Mouse (Mus musculus): Measurements from ENCODE around the gene 1700020A23Rik. TPM values are rescaled to one million over a fixed set of nuclear protein-coding genes. Genes with fewer than 3 reads are reported as not detected.
A peak's percentile ranks its signal among the peaks of the same experiment; 100 is the strongest.

The 1700020A23Rik gene
- total RNA-seq, 2 experiments from 2014 or later: not detected

DNA sequence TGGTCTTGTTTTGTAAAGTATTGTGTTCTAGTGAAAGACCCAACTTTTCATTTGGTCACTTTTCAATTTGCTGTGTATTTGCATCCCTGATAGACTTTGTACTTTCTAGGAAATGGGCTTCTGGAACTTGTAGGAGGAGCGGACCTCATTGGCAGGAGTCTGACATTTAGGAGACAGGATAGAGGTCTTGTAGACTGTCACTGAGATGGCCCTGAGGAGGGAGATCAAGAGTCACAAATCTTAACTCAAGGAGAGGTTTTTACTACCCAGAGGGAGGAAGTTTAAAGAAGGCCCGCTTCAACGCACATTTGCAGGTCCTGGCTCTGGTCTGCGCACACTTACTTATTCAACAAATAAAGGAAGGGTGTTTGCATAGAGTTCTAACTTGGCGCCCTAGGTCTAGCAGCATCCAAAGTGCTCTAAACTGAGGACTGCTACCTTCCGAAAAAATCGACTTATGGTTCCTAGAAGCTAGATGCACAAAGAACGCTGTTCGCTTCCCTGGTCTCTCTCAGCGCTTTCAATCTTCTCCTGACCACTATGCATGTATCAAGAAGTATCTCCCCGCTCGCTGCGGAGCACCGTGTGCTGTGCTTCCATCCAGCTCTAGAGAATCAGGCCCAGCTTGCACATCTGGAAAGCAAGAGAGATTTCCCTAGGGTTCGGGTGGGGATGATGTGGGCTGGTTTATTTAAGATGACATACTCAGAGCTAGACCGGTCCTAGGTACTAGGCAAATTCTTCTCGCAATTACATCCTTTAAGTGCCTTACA is 44.1 kb downstream of the 1700020A23Rik start:
- no peak for DNase-seq (ENCODE audit: low spot score in 2 of 2)
- intact Hi-C loops (cut with DNase I): no loop called here

DNA sequence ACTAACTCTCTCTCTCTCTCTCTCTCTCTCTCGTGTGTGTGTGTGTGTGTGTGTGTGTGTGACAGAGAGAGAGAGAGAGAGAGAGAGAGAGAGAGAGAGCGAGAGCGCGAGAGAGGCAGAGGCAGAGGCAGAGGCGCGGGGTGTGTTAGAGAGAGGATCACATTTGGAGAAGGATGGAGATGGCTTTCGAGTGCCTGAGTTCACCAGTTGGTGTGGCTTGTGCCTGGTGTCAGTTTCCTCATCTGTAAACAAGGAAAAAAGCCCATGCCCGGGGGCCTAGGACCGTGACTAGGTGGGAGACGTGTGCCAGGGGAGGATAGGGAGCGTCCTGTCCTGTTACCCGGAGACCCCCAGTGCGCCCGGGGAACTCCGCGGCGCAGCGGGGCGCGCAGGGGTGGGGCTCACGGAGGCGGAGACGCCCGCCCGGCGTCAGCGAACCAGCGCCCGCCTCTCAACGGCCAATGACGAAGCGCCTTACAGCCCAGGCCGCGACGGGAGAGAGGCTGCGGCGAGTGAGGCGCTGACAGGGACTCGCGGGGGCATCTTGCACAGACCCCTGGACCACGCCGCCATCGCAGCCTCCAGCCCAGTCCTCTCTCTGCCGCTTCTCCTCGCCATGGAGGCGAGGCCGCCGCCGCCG is 44.9 kb downstream of the 1700020A23Rik start, which contains the start of gene Ptpra:
Gene Ptpra, plus strand, starts transcription at position 485 of the 640 bp plus-strand sequence.
- intact Hi-C loops (cut with DNase I): loop anchor here (1.0 to 5.0 kb wide), 3 partner anchors 42 to 79 kb away; no protein-coding TSS in a partner anchor
- peak; percentile 94 for DNase-seq (ENCODE audit: low spot score in 2 of 2)

DNA sequence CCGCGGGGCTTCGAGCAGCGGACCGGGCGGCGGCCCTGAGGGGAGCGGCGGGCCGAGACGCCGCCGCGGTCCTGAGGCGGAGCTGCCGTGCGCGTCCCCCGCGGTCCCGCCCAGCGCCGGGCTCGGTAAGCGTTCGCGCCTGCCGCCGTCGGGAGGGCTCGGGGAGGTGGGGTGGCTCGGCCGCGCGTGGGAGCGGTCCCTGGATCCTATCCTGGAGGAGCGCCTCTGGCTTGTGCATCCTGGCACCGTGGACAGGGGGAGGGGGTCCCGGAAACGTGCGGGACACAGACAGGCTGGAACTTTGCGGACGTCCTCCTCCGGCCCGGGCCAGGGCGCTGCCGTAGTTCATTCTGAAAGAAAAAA is 45.4 kb downstream of the 1700020A23Rik start:
- peak; percentile 80 to 87 for DNase-seq (ENCODE audit: low spot score in 2 of 2)
- intact Hi-C loops (cut with DNase I): loop anchor here (1.0 to 5.0 kb wide), 3 partner anchors 42 to 78 kb away; no protein-coding TSS in a partner anchor

DNA sequence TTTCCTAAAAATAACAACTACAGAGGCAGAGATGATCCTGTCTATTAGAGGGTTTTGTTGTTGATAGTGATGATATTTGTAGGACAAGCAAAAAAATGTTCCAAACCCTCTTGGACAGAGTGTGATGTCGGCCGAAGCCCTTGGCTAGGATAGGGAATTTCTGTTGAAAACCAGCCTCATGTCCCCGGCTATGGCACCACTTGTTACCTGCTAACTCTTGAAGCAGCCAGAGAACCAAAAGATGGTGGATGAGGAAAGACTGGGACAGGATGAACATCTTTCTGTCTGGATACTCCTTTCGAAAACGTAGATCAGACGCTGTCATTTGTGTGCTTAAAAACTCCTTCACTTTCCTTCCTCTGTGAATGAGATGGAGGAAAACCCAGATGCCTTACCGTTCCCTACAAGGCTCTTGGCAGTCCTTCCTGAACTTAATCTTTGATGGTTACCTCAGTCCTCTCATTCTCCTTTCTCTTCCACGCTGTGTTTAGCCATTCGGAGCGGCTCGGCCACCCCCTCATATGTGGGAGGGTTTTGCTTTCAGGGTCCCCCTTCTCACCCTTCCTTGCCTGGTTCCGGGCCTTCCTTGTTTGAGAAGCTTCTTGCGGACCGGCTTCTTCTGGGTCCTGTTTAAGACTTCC is 46.1 kb downstream of the 1700020A23Rik start:
- intact Hi-C loops (cut with DNase I): loop anchor here (2.0 to 5.0 kb wide), 2 partner anchors 41 to 78 kb away; no protein-coding TSS in a partner anchor
- DNase-seq (ENCODE audit: low spot score in 2 of 2): no peak

DNA sequence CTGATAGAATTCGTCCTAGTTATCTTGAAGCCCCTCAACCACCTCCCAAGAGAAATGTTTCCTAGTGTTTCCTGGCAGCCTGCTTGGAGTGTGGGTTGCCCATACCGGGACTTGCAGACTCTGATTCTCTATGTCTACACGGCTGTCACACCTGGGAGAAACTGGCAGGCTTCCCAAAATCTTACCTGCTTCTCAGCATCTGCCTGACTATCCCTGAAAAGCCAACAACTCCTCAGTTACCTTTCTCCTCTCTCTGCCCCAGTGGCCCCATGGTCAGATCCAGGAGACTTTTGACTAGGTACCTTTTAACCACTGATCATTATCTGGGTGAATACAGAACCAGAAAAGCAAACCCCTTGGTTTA is 46.6 kb downstream of the 1700020A23Rik start:
- DNase-seq (ENCODE audit: low spot score in 2 of 2): no peak
- intact Hi-C loops (cut with DNase I): loop anchor here (2.0 to 5.0 kb wide), 2 partner anchors 41 to 77 kb away; no protein-coding TSS in a partner anchor

DNA sequence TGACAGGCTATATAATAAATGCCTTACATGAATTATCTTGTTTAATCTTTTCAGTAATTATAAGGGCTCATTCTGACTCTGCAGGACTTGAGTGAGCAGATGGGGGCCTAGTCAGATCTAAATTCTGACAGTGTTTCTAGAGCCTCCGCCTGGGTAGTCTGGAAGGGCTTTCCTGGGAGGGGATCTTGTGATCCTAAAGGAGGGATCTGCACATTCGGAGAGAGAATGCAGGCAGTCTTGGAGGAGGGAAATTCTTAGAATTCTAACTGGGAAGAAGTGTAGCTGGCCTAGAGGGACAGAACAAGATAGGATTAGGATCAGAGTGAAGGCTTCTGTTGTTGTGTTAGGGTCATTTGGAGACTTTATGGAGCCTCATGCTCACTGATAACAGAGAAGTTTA is 47.2 kb downstream of the 1700020A23Rik start:
- intact Hi-C loops (cut with DNase I): loop anchor here (5.0 kb wide), 1 partner anchor 40 kb away; no protein-coding TSS in a partner anchor
- no peak for DNase-seq (ENCODE audit: low spot score in 2 of 2)

DNA sequence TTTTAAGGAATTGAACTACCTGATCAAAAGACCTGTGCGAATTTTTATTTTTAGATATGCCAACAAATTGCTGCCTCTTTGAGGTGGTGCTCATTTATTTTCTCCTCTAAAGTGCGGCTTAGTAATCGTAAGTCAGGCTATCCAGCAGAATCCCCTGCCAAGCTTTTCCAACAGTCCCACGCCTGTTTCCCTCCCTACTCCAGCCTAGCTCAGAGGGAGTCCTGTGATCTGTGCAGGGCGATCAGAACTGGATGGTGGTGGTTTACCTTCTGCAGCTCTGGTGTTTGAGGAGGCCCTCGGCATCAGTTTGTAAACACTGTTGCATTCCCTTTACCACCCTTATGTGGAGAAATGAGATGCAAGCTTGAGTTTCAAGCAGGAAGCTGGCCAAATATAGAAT is 48.4 kb downstream of the 1700020A23Rik start:
- peak in 1 of 2 experiments; percentile 41 for DNase-seq (ENCODE audit: low spot score in 2 of 2)
- intact Hi-C loops (cut with DNase I): loop anchor here (5.0 kb wide), 1 partner anchor 39 kb away; no protein-coding TSS in a partner anchor

DNA sequence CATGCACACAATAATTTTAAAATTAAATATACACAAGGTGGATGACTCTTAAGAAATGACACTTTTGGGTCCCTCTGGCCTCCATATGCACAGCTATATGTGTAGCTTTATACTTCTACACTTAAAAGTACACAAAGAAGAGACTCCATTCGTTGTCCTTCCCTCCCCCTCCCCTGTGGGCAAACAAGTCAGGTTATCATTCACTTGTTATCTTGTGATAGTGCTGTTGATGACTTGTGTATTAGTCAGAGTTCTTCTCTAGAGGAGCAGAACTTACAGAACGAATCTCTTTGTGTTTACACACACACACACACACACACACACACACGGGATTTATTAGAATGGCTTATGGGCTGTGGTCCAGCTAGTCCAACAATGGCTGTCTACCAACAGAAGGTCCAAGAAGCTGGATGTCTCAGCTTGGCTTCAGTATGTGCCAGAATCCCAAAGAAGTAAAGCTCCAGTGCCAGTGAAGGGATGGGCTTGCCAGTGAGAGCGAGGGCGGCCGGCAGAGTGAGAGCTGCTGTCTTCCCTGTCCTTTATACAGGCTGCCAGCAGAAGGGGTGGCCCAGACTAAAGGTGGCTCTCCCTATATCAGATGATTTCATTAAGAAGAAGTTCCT is 49.8 kb downstream of the 1700020A23Rik start:
- peak; percentile 38 to 41 for DNase-seq (ENCODE audit: low spot score in 2 of 2)
- intact Hi-C loops (cut with DNase I): loop anchor here (5.0 kb wide), 1 partner anchor 37 kb away; no protein-coding TSS in a partner anchor

Other genes with a start within 250 kb of the 1700020A23Rik start
- 100 to 1,000 TPM in 1 of 2 experiments, 10 to 100 TPM in 1; 97.8 to 108 TPM for gene Snrpb, start 225.9 kb upstream of the 1700020A23Rik start, total RNA-seq (2021)
- gene Tmc2, start 210.1 kb upstream of the 1700020A23Rik start, total RNA-seq (2021): not detected
- gene Nop56, start 130.8 kb upstream of the 1700020A23Rik start, total RNA-seq (2021): 100 to 1,000 TPM; 120 to 126 TPM
- 100 to 1,000 TPM; 278 to 289 TPM for gene Idh3b, start 120.7 kb upstream of the 1700020A23Rik start, total RNA-seq (2021)
- gene Ebf4, start 110.1 kb upstream of the 1700020A23Rik start, total RNA-seq (2021): 10 to 100 TPM in 1 of 2 experiments, 1 to 10 TPM in 1; 8.3 to 10.5 TPM
- gene Cpxm1, start 7.7 kb upstream of the 1700020A23Rik start, total RNA-seq (2021): 1 to 10 TPM; 6.1 to 6.2 TPM
- gene Gm28372, start within 50 bp of the 1700020A23Rik start, total RNA-seq (2021): not detected
- not detected for gene Tmem239, start 1.2 kb downstream of the 1700020A23Rik start, total RNA-seq (2021)
- 10 to 100 TPM; 78.0 to 78.3 TPM for gene Vps16, start 19.1 kb downstream of the 1700020A23Rik start, total RNA-seq (2021)
- 10 to 100 TPM; 26.0 to 28.8 TPM for gene Pced1a, start 19.4 kb downstream of the 1700020A23Rik start, total RNA-seq (2021)
- 100 to 1,000 TPM; 239 to 240 TPM for gene Ptpra, start 45.0 kb downstream of the 1700020A23Rik start, total RNA-seq (2021)
- gene Mrps26, start 158.5 kb downstream of the 1700020A23Rik start, total RNA-seq (2021): 10 to 100 TPM; 72.2 to 82.6 TPM
- 1 to 10 TPM in 1 of 2 experiments, not detected in 1; 1.7 TPM for gene Oxt, start 170.9 kb downstream of the 1700020A23Rik start, total RNA-seq (2021)
- 10 to 100 TPM in 1 of 2 experiments, 1 to 10 TPM in 1; 2.9 to 17.5 TPM for gene Avp, start 177.3 kb downstream of the 1700020A23Rik start, total RNA-seq (2021)
- gene Fastkd5, start 224.8 kb downstream of the 1700020A23Rik start, total RNA-seq (2021): 1 to 10 TPM; 7.7 to 8.9 TPM
- gene Ubox5, start 224.8 kb downstream of the 1700020A23Rik start, total RNA-seq (2021): 10 to 100 TPM in 1 of 2 experiments, 1 to 10 TPM in 1; 9.7 to 11.3 TPM
- 100 to 1,000 TPM; 183 to 206 TPM for gene Lzts3, start 237.5 kb downstream of the 1700020A23Rik start, total RNA-seq (2021)